Mouse (Mus musculus) testis, postnatal 10 days (tissue): ENCODE data around the gene Twf2.
A peak's percentile ranks its signal among the peaks of the same experiment; 100 is the strongest.

Experiments
- DNase-seq: peaks from one replicate; pipeline ENCODE4 v3.0.0; 2021; ENCODE audit warnings: low spot score

The Twf2 gene

DNA sequence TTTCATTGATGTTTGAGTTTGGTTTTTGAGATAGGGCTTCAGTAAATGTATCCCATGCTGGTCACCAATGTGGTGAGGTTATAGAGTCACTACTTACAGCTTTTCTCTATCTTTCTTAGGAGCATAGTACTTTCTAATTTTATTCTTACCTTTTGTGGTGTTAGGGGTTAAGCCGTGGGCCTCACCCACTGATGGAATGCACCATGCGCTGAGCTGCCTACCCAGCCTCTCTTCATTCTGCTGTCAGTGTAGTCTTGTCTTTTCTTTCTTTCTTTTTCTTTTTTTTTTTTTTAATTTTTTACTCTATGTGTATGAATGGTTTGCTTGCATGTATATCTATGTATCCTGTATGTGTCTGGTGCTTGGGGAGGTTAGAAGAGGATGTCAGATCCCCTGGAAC is 23.5 kb upstream of the Twf2 start:
- no peak for DNase-seq

GRCm38 (mm10) chr9:106179964-106180363 is 22.9 kb upstream of the Twf2 start:
- no peak for DNase-seq

DNA sequence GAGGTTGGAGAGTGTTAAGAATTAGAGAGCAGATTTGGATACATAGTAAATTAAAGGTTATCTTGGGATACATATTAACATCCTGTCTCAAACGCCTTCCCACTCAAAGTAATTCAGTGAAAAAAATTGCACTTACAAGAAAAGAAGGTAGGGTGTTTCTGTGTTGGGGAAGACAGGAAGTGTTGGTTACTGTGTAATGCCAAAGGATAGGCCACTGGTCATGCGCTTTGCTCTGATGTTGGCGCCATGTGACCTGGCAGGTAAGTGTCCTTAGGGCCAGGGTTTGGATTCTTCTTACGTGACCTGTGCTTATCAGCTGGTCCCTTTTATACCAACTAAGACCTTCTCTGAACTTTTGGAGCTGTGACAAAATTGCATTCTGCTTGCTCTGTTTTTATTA is 20.8 kb upstream of the Twf2 start:
- no peak for DNase-seq

GRCm38 (mm10) chr9:106183996-106184395 is 18.9 kb upstream of the Twf2 start:
- no peak for DNase-seq

DNA sequence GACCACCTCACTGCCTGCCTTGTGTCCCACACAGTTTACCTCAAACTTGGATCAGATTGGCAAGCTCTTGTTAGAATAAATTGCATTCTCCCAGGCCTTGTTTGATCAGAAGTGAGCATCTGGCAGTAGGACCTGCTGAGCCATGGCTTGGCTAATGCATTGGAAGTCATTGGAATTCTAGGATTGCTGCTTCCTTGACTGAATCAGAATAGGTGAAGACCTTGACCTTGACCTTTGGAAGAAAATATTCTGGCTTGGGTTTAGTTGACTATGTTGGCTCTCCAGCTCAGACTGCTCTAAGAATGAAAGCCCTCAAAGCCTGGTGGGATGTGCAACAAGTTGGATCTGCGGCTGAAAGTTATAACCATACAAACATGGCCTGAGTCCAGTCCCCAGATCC is 11.6 kb upstream of the Twf2 start:
- no peak for DNase-seq

DNA sequence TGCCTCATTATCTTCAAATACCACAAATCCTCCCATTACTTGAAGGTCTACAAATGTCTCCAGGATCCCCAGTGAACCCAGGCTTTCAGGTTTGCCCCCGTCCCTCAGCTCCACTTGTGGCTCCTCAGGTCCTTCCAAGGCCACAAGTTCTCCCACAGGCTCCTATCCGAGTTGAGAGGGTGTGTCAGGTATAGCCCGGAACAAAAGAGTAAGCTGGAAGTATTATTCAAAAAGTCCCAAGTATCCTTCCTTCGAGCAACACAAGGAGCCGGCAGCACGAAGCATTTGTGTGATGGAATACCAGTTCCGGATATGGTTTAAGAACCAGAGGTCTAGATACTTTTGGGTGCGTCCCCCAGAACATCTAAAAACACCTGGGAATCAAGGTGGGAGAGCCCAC is 10.9 kb upstream of the Twf2 start:
- no peak for DNase-seq

GRCm38 (mm10) chr9:106192998-106193397 is 9.9 kb upstream of the Twf2 start:
- no peak for DNase-seq

DNA sequence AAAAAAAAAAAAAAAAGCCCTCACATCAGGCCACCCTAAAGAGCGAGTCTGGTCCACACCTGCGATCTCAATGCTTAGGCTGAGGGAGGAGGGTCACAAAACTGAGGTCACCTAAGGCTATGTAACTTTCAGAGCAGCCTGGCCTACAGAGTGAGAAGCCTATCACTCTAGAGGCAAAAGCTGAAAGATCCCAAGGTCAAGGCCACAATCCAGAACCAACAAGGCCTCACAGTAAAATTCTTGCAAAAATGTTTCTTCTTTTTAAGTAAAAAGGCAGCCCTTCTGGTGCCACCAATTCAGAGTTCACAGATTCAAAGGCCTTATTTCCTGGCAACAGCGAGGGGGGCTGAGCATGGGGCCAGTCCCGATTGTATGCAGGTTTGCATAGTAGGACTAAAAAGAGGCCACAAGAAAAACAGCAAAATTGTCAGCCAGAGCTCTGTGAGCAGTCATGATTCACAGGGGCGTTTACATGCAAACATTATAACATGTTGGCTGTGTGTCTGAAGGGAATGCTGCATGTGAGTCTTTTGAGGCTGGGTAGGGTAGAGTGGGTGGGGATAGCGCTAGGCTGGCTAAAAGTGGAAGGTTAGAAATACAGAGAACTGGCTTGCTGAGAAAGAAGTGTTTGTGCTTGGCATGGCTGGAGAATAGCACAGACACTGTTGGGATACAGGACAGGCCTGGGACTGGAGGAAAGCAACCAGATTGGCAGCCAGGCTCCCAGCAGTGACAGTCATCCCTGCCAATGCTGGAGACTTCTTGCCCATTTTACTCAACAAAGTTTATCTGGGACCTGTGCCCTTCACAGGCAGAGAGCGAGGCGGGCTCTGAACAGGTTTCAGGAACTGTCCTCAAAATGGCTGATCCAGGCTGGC is 8.7 kb upstream of the Twf2 start:
- DNase-seq: no peak

DNA sequence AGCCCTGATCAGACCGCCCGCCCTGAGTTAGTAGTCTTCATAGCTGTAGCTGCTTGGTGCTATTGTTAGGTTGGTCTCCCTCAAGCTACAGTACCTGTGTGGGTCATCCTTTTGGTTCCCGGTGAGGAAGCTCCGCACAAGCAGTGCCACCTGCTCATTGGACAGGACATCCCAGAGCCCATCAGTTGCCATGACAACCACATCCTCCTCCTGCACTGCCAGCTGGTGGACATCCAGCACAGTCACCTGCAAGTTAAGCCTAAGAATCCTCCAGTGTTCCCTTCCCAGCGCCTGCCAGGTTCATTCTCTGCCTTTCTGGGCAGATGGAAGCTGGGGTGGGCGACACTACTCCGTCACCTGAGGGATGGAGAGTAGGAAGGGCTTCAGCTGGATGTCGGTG is 7.2 kb upstream of the Twf2 start:
- no peak for DNase-seq

GRCm38 (mm10) chr9:106197081-106197713 is 5.7 kb upstream of the Twf2 start:
- DNase-seq: no peak

GRCm38 (mm10) chr9:106197732-106198131 is 5.2 kb upstream of the Twf2 start:
- DNase-seq: no peak

DNA sequence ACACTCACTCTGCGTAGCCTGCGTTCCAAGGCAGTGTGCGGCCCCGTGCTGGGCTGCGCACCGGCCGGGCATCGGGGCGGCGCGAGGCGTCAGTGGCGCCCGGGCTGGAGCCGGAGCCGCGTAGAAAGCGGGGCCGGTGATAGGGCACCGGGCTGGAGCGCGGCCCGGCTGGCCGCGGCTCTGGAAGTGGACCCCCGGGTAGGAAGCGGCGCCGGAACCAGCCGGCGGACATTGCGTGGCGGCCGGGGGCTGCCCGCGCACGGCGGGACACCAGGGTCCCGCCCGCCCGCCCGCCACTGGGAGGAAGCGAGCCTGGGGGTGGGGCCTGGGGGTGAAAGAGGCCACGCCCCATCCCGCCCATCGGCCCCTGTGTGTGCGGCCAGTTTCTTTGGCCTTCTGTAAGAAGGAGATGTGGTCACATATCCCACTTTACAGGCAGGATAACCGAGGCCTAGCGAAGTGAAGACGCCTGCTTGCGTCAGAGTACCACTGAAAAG is 3.9 kb upstream of the Twf2 start:
- peak; percentile 90 for DNase-seq

DNA sequence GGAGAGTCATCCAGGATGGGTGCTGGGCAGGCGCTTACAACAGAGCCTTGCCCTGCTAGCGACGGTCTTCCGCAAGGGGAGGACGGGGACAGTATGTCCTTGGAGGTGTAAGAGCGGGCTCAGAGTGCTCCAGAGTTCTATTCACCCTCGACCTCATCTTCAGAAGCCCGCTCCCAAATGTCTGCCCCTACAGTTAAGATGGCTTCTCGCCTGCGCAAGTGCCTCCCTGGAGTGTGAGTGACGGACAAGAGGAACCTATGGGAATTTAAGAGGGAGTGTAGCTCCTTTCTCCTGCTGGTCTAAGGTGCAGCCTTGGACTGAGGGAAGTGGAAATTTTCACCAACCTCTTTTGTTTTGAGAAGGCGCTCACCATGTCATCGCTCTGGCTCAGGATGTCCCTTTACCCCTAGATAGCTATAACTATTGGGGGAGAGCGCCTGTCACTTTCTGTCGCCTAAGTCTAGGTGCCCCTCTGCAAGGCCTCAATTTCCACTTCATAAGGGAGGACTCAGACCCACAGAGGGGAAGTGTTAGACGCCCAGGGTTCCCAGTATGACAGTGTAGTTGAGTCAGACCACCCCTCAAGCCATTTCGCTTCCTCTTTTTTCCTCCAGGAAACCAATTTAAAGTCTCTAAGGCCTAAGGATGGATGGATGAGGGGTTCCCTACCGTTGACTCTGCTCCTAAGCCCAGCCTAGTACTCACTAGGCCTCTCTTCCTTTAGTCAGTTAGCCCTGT is 3.2 kb upstream of the Twf2 start, which contains the start of gene Ppm1m:
Gene Ppm1m, minus strand, starts transcription at position 212 of the 738 bp plus-strand sequence.
- DNase-seq: no peak

GRCm38 (mm10) chr9:106201895-106202294 is 1.0 kb upstream of the Twf2 start:
- no peak for DNase-seq

DNA sequence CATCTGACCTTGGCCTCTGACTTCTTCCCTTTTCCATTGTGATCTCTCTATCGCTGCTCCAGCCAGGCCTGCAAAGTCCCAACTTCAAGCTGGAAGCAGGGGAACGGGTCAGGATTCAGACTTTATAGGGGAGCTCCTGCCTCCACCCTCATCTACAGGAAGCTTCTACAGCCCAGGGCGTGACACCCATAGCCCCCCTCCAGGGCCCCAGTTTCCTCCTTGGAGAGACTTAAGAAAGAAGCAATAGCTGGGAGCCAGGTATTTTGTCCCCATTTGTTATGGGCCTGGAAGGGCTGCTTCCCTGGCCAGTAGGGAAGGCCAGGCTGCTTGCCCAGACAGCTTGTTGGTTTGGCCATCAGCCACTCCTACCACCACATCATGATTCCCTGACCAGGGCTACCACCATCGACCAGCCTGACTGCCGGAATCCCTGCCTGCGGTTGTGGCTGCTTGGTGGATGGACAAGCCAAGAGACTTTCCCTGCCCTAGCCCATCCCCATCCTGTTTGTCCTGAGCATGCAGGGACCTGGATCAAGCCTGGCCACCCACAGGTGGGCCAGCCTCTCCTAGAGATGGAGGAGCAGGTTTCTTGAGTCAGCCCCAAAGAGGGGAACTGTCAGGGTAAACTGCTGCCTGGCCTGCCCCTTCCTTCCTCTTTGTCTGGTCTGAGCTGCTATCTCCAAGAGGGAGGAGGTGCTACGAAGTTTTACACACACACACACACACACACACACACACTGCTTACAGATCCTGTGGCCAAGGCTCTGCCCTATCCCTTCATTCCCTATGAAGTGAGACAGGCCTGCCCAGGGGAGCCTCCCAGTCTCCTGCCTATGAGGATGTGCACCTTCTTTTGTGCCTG is 1.3 kb downstream of the Twf2 start:
- no peak for DNase-seq

DNA sequence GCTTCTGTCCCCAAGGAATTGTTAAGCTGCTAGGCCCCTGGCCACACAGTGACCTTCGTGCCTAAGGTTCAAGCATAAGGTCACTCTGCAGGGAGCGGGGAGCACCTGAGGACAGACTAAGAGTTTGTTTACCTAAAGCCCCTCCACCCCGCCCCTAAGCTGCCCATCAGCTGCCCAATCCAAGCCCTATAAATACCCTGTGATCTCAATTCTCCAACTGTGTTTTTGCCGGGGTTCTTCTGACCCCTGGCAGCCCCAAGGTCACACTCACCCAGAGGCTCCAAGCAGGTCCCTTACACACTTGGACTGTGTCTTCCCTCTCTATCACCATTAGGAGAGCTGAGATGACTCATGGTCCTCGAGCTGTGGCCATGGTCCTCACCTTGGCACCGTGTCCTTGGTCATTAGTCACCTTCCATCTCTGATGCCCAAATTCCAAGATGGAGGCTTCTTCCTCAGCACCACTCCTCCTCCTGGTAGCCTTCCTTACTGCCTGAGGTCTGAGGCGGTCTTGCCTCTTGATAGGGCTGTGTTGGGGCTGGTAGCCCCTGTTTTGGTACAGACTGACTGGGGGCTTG is 2.9 kb downstream of the Twf2 start:
- no peak for DNase-seq

- DNase-seq: no peak
Observed at GRCm38 (mm10) chr9:106206515-106206914, 3.6 kb downstream of the Twf2 start.

DNA sequence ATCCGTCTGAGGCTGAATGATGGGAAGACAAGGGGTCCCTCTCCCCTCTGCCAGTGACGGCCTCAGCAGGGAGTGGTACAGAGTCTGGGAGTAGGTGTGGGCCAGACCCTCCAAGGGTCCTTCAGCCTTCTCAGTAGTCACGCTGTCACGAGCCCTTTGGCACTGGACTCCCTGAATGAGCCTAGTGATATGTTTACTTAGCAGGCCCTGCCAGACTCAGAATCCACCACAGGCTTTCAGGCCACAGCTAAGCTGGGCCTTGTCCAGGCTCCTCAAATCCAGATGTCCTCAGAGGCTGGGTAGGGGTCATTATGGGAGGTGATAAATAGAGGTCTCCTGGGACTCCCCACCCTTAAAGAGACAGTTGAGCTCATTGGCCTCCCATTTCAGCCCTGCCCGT is 5.3 kb downstream of the Twf2 start:
- no peak for DNase-seq

DNA sequence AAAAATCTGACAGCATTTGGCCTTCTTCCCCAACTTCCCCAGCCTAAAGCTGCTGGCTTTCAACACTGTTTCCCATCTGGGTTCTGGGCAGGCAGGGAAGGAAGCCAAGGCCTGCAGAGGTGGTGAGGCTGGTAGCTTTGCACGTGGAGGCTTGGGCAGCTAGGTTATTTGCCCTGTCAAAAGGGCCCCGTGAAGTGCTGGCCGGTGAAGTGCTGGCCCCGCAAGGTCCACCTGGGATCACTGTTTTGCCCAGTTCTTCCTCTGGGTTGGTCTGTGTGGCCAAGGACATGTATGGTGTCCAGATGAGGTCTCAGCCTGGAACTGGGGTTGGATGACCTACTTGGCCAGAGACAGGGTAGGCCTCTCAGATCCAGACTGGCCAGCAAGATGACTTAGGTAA is 7.0 kb downstream of the Twf2 start:
- DNase-seq: no peak

- no peak for DNase-seq
Observed at GRCm38 (mm10) chr9:106210853-106211609, 8.1 kb downstream of the Twf2 start.
